Mouse (Mus musculus) megakaryocyte progenitor cell, adult 5-6 weeks (primary cell): ENCODE data around the gene Rnf207. TPM values are rescaled to one million over a fixed set of nuclear protein-coding genes. Genes with fewer than 3 reads are reported as not detected.

ENCODE experiments used
- total RNA-seq, 2 experiments: library from RNA; stranded (forward) in 1 of 2; stranded (reverse) in 1 of 2; fragments of 157-497, 149-512 nt in 1 of 2; fragments of 200-1000 nt in 1 of 2; gene quantifications; 2 replicates each; pipeline versions ENCODE4 v1.2.3 to v1.2.4; 2015 to 2017

The Rnf207 gene
- total RNA-seq, 2 experiments from 2014 or later = 0.12 TPM; not detected in 1

Other genes with a start within 250 kb of the Rnf207 start
- 0.66 and 1.2 TPM in 2 replicates for gene Plekhg5, start 246.5 kb downstream of the Rnf207 start, total RNA-seq (2015)
- 1.6 and 2.6 TPM in 2 replicates for gene Plekhg5, start 246.5 kb downstream of the Rnf207 start, total RNA-seq (2017)
- 1.5 TPM in 1 of 2 replicates, not detected in the other for gene Tnfrsf25, start 203.1 kb downstream of the Rnf207 start, total RNA-seq (2015)
- 0.10 TPM in 1 of 2 replicates, not detected in the other for gene Tnfrsf25, start 203.1 kb downstream of the Rnf207 start, total RNA-seq (2017)
- gene Espn, start 166.6 kb downstream of the Rnf207 start, total RNA-seq (2015) = 1.1 and 1.3 TPM in 2 replicates
- 0.91 TPM in 1 of 2 replicates, not detected in the other for gene Espn, start 166.6 kb downstream of the Rnf207 start, total RNA-seq (2017)
- gene Hes2, start 160.1 kb downstream of the Rnf207 start, total RNA-seq (2015) = not detected in 2 replicates
- gene Hes2, start 160.1 kb downstream of the Rnf207 start, total RNA-seq (2017) = not detected in 2 replicates
- gene Acot7, start 140.9 kb downstream of the Rnf207 start, total RNA-seq (2015) = 75.9 and 76.7 TPM in 2 replicates
- 72.6 and 79.3 TPM in 2 replicates for gene Acot7, start 140.9 kb downstream of the Rnf207 start, total RNA-seq (2017)
- 0.12 and 0.76 TPM in 2 replicates for gene Gpr153, start 44.8 kb downstream of the Rnf207 start, total RNA-seq (2015)
- gene Gpr153, start 44.8 kb downstream of the Rnf207 start, total RNA-seq (2017) = not detected in 2 replicates
- gene Hes3, start 27.3 kb downstream of the Rnf207 start, total RNA-seq (2015) = not detected in 2 replicates
- gene Hes3, start 27.3 kb downstream of the Rnf207 start, total RNA-seq (2017) = not detected in 2 replicates
- 7.9 and 12.1 TPM in 2 replicates for gene Icmt, start 21.8 kb downstream of the Rnf207 start, total RNA-seq (2015)
- 11.5 and 14.8 TPM in 2 replicates for gene Icmt, start 21.8 kb downstream of the Rnf207 start, total RNA-seq (2017)
- 1,636 and 1,708 TPM in 2 replicates for gene Rpl22, start 6.7 kb upstream of the Rnf207 start, total RNA-seq (2015)
- 3,182 and 3,570 TPM in 2 replicates for gene Rpl22, start 6.7 kb upstream of the Rnf207 start, total RNA-seq (2017)
- not detected in 2 replicates for gene Chd5, start 19.7 kb upstream of the Rnf207 start, total RNA-seq (2015)
- gene Chd5, start 19.7 kb upstream of the Rnf207 start, total RNA-seq (2017) = 0.07 and 0.08 TPM in 2 replicates
- 0.39 and 0.72 TPM in 2 replicates for gene Nphp4, start 157.7 kb upstream of the Rnf207 start, total RNA-seq (2015)
- 0.12 and 0.14 TPM in 2 replicates for gene Nphp4, start 157.7 kb upstream of the Rnf207 start, total RNA-seq (2017)
- 39.8 and 46.3 TPM in 2 replicates for gene Kcnab2, start 158.9 kb upstream of the Rnf207 start, total RNA-seq (2015)
- 75.2 and 84.8 TPM in 2 replicates for gene Kcnab2, start 158.9 kb upstream of the Rnf207 start, total RNA-seq (2017)